Mouse (Mus musculus) lung, embryonic 14.5 days (tissue): Measurements from ENCODE around the gene Trim31. TPM values are rescaled to one million over a fixed set of nuclear protein-coding genes. Genes with fewer than 3 reads are reported as not detected.
A peak's percentile ranks its signal among the peaks of the same experiment; 100 is the strongest.

Experiments used
- ATAC-seq: fragments of 200-750 bp; cut with Nextera tagmentation; 2 replicates; pipeline ENCODE4 v1.8.0; 2017; ENCODE audit warnings: mild to moderate bottlenecking, moderate TSS enrichment, moderate library complexity; ENCODE audit not compliant: insufficient read depth
- DNase-seq: peaks from one replicate; pipeline ENCODE4 v3.0.0-alpha.2; 2015
- H3K27ac ChIP-seq: fragments of 300-500 bp; sonication (generic); 2 replicates; pipeline ENCODE4 v1.5.1; 2014; ENCODE audit warnings: low read depth, mild to moderate bottlenecking, moderate library complexity
- H3K27me3 ChIP-seq: fragments of 300-500 bp; sonication (generic); 2 replicates; pipeline ENCODE4 v1.6.1; 2014; ENCODE audit warnings: low read length, control low read depth; ENCODE audit not compliant: insufficient read depth
- H3K36me3 ChIP-seq: fragments of 300-500 bp; sonication (generic); 2 replicates; pipeline ENCODE4 v1.6.1; 2014; ENCODE audit warnings: control low read depth; ENCODE audit not compliant: insufficient read depth
- H3K4me1 ChIP-seq: fragments of 300-500 bp; sonication (generic); 2 replicates; pipeline ENCODE4 v1.6.1; 2014; ENCODE audit warnings: antibody characterized with exemption, control low read depth; ENCODE audit not compliant: insufficient read depth
- H3K4me2 ChIP-seq: fragments of 300-500 bp; sonication (generic); 2 replicates; pipeline ENCODE4 v1.6.1; 2014; ENCODE audit warnings: mild to moderate bottlenecking
- H3K4me3 ChIP-seq: fragments of 300-500 bp; sonication (generic); 2 replicates; pipeline ENCODE4 v1.5.1; 2014; ENCODE audit warnings: low read depth, low read length
- H3K9ac ChIP-seq: fragments of 300-500 bp; sonication (generic); 2 replicates; pipeline ENCODE4 v1.6.1; 2014
- H3K9me3 ChIP-seq: fragments of 300-500 bp; sonication (generic); 2 replicates; pipeline ENCODE4 v1.6.1; 2016; ENCODE audit warnings: low read depth, low read length, control low read depth
- CTCF ChIP-seq: IDR thresholded peaks from 2 replicates; pipeline ENCODE4 v1.5.1; 2016; ENCODE audit warnings: antibody characterized with exemption, low read depth
- WGBS: fragments of 180-500 bp; shearing (Covaris S2); extraction: QIAGEN DNeasy Blood & Tissue Kit; methylation state at CpG from one replicate; pipeline ENCODE4 v1.1.7; 2014; 5-methylcytosine and 5-hydroxymethylcytosine counted together
- polyA plus RNA-seq: library from polyadenylated mRNA; unstranded; fragments of >200 nt; fragmentation: Nextera tagmentation; extraction: Ambion mirVana; gene quantifications from 2 replicates; pipeline ENCODE4 v1.2.1, GENCODE M21; 2014

Gene Trim31
- polyA plus RNA-seq, 1 experiment from 2014 or later, result 0.16 TPM

DNA sequence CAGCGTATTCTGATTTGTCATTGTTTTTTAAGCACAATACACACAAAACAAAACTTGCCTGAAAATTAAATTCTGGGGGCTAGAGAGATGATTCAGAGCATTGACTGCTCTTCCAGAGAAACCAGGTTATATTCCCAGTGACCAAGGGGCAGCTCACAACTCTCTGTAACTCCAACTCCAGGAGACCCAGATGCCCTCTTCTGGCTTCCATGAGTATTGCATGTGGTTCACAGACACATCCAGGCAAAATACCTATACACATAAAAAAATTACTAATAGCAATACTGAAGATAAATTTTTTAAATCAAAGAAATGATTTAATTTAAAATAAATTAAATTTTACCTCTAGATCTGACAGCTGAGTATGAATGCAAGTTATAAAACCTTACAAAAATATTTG is 1.3 kb upstream of the Trim31 start:
- no peaks in the 10 kb centered on the region for H3K4me1 ChIP-seq
- DNase-seq (peak; percentile 72), ATAC-seq (no peak)
- H3K27me3 ChIP-seq, result no peaks in the 10 kb centered on the region
- no peak overlapping the region for H3K4me3 ChIP-seq
- no peak overlapping the region for H3K4me2 ChIP-seq
- no peak overlapping the region for H3K27ac ChIP-seq
- H3K36me3 ChIP-seq, result no peaks in the 10 kb centered on the region
- 78% methylated on average over 1 of the region's 1 CpGs for WGBS
- H3K9me3 ChIP-seq, result no peaks in the 10 kb centered on the region
- TF ChIP-seq CTCF, result peak; percentile 66
- no peak overlapping the region for H3K9ac ChIP-seq

- Histone ChIP-seq H3K4me3 (no peak overlapping the region), H3K4me1 (no peaks in the 10 kb centered on the region), H3K27ac (no peak overlapping the region), H3K27me3 (no peaks in the 10 kb centered on the region), H3K4me2 (no peak overlapping the region), H3K9me3 (no peaks in the 10 kb centered on the region), H3K36me3 (no peaks in the 10 kb centered on the region), H3K9ac (no peak overlapping the region)
- ATAC-seq (no peak), DNase-seq (no peak)
- TF ChIP-seq CTCF, result no peak
Observed at GRCm38 (mm10) chr17:36897065-36897464, 853 bp upstream of the Trim31 start.

GRCm38 (mm10) chr17:36899376-36899775 is 1.5 kb downstream of the Trim31 start:
- Histone ChIP-seq H3K4me1 (no peaks in the 10 kb centered on the region), H3K36me3 (no peaks in the 10 kb centered on the region), H3K9me3 (no peaks in the 10 kb centered on the region), H3K27me3 (no peaks in the 10 kb centered on the region), H3K4me3 (no peak overlapping the region), H3K27ac (no peak overlapping the region), H3K4me2 (no peak overlapping the region), H3K9ac (no peak overlapping the region)
- WGBS, result 79% methylated on average over 4 of the region's 4 CpGs
- no peak for TF ChIP-seq CTCF
- no peak for ATAC-seq
- DNase-seq, result no peak

GRCm38 (mm10) chr17:36900001-36900400 is 2.1 kb downstream of the Trim31 start:
- no peak for DNase-seq
- ATAC-seq, result no peak
- 77% methylated on average over 5 of the region's 5 CpGs for whole genome bisulfite sequencing
- Histone ChIP-seq H3K27me3 (no peaks in the 10 kb centered on the region), H3K4me3 (no peak overlapping the region), H3K27ac (no peak overlapping the region), H3K4me2 (no peak overlapping the region), H3K4me1 (no peaks in the 10 kb centered on the region), H3K36me3 (no peaks in the 10 kb centered on the region), H3K9ac (no peak overlapping the region), H3K9me3 (no peaks in the 10 kb centered on the region)
- no peak for TF ChIP-seq CTCF

DNA sequence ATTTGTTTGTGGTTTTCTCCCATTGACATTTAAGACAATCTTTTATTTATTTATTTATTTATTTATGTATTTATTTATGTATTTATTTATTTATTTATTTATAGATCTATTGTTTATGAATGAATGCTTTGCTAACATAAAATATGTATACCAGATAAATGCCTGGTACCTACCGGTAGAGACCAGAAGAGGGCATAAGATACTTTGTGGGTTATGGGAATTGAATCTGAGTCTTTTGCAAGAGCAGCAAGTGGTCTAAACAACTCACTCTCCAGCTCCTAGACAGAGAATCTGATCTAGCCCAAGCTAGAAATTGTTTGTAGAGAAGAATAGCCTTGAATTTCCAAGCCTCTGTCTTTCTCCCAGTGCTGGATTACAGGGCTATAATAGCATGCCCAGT is 2.8 kb downstream of the Trim31 start:
- Histone ChIP-seq H3K27me3 (no peaks in the 10 kb centered on the region), H3K36me3 (no peaks in the 10 kb centered on the region), H3K9ac (no peak overlapping the region), H3K27ac (no peak overlapping the region), H3K9me3 (no peaks in the 10 kb centered on the region), H3K4me3 (no peak overlapping the region), H3K4me2 (no peak overlapping the region), H3K4me1 (no peaks in the 10 kb centered on the region)
- WGBS, result 27% methylated on average over 1 of the region's 1 CpGs
- DNase-seq (peak; percentile 28), ATAC-seq (no peak)
- TF ChIP-seq CTCF, result 0 out of 2 replicates have a peak, but pooled peaks have one; percentile 15

GRCm38 (mm10) chr17:36903651-36904050 is 5.7 kb downstream of the Trim31 start:
- H3K27ac ChIP-seq, result no peak overlapping the region
- H3K9me3 ChIP-seq, result no peaks in the 10 kb centered on the region
- no peak for ATAC-seq
- no peaks in the 10 kb centered on the region for H3K27me3 ChIP-seq
- no peaks in the 10 kb centered on the region for H3K36me3 ChIP-seq
- no peak overlapping the region for H3K4me2 ChIP-seq
- no peak for DNase-seq
- TF ChIP-seq CTCF, result no peak
- 59% methylated on average over 3 of the region's 3 CpGs for WGBS
- H3K9ac ChIP-seq, result no peak overlapping the region
- H3K4me3 ChIP-seq, result no peak overlapping the region
- no peaks in the 10 kb centered on the region for H3K4me1 ChIP-seq

GRCm38 (mm10) chr17:36908235-36908634 is 10.3 kb downstream of the Trim31 start:
- 56% methylated on average over 1 of the region's 1 CpGs for WGBS
- ATAC-seq (peak; percentile 82), DNase-seq (peak; percentile 39)

DNA sequence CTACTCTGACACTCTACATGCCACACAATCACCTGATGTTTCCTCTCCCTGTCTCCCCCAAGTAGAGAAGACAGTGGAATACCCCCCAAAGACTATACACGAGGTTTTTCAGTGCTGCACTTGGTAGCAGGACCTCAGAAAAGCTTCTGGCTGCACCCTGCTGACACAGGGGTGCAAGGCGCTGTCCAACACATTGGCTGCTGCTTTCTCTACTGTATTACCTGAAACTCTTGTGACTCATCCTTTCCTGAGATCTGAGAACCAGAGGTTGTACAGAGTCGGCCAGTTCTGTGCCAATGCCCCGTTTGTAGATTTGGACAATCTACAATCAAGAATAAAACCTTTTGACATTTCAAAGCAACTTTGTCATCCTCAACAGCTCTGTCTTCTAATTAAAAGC is 11.9 kb downstream of the Trim31 start:
- ATAC-seq, result no peak
- TF ChIP-seq CTCF, result no peak
- Histone ChIP-seq H3K4me1 (no peaks in the 10 kb centered on the region), H3K4me3 (no peak overlapping the region), H3K36me3 (no peaks in the 10 kb centered on the region), H3K9ac (no peak overlapping the region), H3K27ac (no peak overlapping the region), H3K9me3 (no peaks in the 10 kb centered on the region), H3K27me3 (no peaks in the 10 kb centered on the region), H3K4me2 (no peak overlapping the region)
- DNase-seq, result no peak
- WGBS, result 43% methylated on average over 4 of the region's 4 CpGs

More at GRCm38 (mm10) chr17:36908235-36908634, 10.3 kb downstream of the Trim31 start:
- Histone ChIP-seq H3K4me2 (no peak overlapping the region), H3K9ac (no peak overlapping the region), H3K9me3 (no peaks in the 10 kb centered on the region), H3K4me1 (no peaks in the 10 kb centered on the region), H3K27ac (no peak overlapping the region), H3K27me3 (no peaks in the 10 kb centered on the region), H3K36me3 (no peaks in the 10 kb centered on the region), H3K4me3 (no peak overlapping the region)
- no peak for TF ChIP-seq CTCF
